Mouse (Mus musculus) hindbrain, postnatal 0 days (tissue): ENCODE measurements around the gene Spcs2. TPM values are rescaled to one million over a fixed set of nuclear protein-coding genes. Genes with fewer than 3 reads are reported as not detected.

Experiments used
- ATAC-seq: fragments of 200-750 bp; cut with Nextera tagmentation; 2 replicates; pipeline ENCODE4 v1.8.0; 2017; ENCODE audit warnings: mild to moderate bottlenecking, moderate TSS enrichment, moderate library complexity
- DNase-seq: peaks from one replicate; pipeline ENCODE4 v3.0.0-alpha.2; 2015; ENCODE audit warnings: low spot score
- H3K27ac ChIP-seq: fragments of 300-500 bp; sonication (generic); 2 replicates; pipeline ENCODE4 v1.5.1; 2014; ENCODE audit warnings: mild to moderate bottlenecking
- H3K27me3 ChIP-seq: fragments of 300-500 bp; sonication (generic); 2 replicates; pipeline ENCODE4 v1.6.1; 2014; ENCODE audit warnings: low read length, mixed read lengths; ENCODE audit not compliant: insufficient read depth
- H3K36me3 ChIP-seq: fragments of 300-500 bp; sonication (generic); 2 replicates; pipeline ENCODE4 v1.6.1; 2014; ENCODE audit warnings: low read length, mixed read lengths; ENCODE audit not compliant: insufficient read depth
- H3K4me1 ChIP-seq: fragments of 300-500 bp; sonication (generic); 2 replicates; pipeline ENCODE4 v1.6.1; 2014; ENCODE audit warnings: antibody characterized with exemption, low read length, mixed read lengths; ENCODE audit not compliant: insufficient read depth
- H3K4me2 ChIP-seq: fragments of 300-500 bp; sonication (generic); 2 replicates; pipeline ENCODE4 v1.6.1; 2014; ENCODE audit warnings: low read depth, mild to moderate bottlenecking, low read length, moderate library complexity, mixed read lengths
- H3K4me3 ChIP-seq: fragments of 300-500 bp; sonication (generic); 2 replicates; pipeline ENCODE4 v1.5.1; 2014; ENCODE audit warnings: low read length
- H3K9ac ChIP-seq: fragments of 300-500 bp; sonication (generic); replicated peaks from 2 replicates; pipeline ENCODE4 v1.6.1; 2014; ENCODE audit warnings: mild to moderate bottlenecking, low read length, moderate library complexity, mixed read lengths
- H3K9me3 ChIP-seq: fragments of 300-500 bp; sonication (generic); 2 replicates; pipeline ENCODE4 v1.6.1; 2016; ENCODE audit warnings: low read length, mixed read lengths
- CTCF ChIP-seq: IDR thresholded peaks from 2 replicates; pipeline ENCODE4 v1.5.1; 2016; ENCODE audit warnings: antibody characterized with exemption, control low read depth, low read depth
- WGBS: fragments of 180-500 bp; shearing (Covaris S2); extraction: QIAGEN DNeasy Blood & Tissue Kit; methylation state at CpG from one replicate; pipeline ENCODE4 v1.1.7; 2014; 5-methylcytosine and 5-hydroxymethylcytosine counted together
- polyA plus RNA-seq: library from polyadenylated mRNA; unstranded; fragments of >200 nt; fragmentation: Nextera tagmentation; extraction: Ambion mirVana; gene quantifications from 2 replicates; pipeline ENCODE4 v1.2.1, GENCODE M21; 2015
- total RNA-seq: library from RNA; depleted of rRNA; stranded (reverse); fragments of >200 nt; gene quantifications from 2 replicates; pipeline ENCODE4 v1.2.3, GENCODE M21; 2014

Spcs2 gene
- total and polyA plus RNA-seq, 2 experiments from 2014 or later, result 111 to 258 TPM

DNA sequence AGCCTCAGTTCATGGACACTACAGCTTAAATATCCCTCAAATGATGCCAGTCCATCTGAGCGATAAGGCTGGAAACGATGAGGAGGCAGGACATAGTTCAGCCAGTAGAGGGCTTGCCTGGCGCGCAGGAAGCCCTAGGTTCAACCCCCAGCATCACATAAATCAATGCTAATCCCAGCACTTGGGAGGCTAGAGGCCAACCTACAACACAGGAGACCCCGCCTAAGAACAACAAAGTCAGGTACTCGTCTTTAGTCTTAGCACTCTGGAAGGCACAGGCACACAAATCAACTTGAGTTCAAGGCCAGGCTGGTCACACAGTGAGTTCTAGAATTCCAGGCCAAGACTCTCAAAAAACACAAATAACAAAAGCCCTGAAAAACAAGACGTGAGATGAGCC lies 9.9 kb downstream of the Spcs2 start:
- no peak overlapping the region for H3K4me3 ChIP-seq
- H3K4me1 ChIP-seq, result peaks cover 10% of the 10 kb centered on the region
- no peaks in the 10 kb centered on the region for H3K27me3 ChIP-seq
- no peak overlapping the region for H3K27ac ChIP-seq
- no peak for DNase-seq
- H3K9ac ChIP-seq, result no peak overlapping the region
- H3K9me3 ChIP-seq, result no peaks in the 10 kb centered on the region
- H3K4me2 ChIP-seq, result no peak overlapping the region
- 88% methylated on average over 7 of the region's 7 CpGs for WGBS
- no peak for ATAC-seq
- peaks cover 15% of the 10 kb centered on the region; the same call in 1 of the 2 replicates for H3K36me3 ChIP-seq
- peak; percentile 36 for TF ChIP-seq CTCF

DNA sequence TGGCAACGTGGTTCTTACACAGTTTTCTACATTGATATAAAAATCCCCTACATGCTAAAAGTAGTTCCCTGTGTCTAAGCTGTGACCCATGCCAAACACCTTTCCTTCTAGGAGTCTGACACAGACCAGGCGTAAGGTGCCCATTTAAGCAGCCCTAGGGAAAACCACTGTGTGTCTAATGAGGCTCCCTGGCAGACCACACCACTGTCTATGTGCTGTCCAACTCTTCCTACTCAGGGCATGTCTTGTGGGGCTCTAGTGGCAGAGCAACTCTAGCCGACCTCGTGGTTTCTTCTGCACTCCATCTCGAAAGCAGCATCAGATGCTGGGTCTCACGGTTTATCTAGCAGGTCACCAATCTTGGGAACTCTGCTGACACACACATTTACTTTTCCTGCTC lies 11.6 kb downstream of the Spcs2 start:
- ATAC-seq, result no peak
- Histone ChIP-seq H3K27me3 (no peaks in the 10 kb centered on the region), H3K36me3 (peaks cover 21% of the 10 kb centered on the region), H3K4me2 (no peak overlapping the region), H3K4me3 (no peak overlapping the region), H3K4me1 (0 out of 2 replicates have a peak, but pooled peaks cover 2% of the 10 kb centered on the region), H3K27ac (no peak overlapping the region), H3K9ac (no peak overlapping the region), H3K9me3 (no peaks in the 10 kb centered on the region)
- 82% methylated on average over 6 of the region's 6 CpGs for WGBS
- TF ChIP-seq CTCF, result no peak
- no peak for DNase-seq

DNA sequence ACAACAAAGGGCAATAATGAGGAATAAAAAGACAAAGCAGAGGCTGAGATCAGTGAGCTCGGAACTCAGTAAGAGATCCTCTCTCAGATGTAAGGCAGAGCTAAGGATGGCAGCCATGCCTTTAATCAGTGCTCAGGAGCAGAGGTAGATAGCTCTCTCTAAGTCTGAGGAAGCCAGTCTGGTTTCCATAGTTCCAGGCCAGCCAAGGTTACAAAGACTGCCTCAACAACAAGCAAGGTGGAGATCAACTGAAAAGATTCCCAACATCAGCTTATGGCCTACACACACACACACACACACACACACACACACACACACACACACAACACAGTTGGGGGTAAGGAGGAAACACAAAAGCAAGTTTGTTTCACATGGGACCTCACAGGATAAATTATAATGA lies 12.1 kb downstream of the Spcs2 start:
- Histone ChIP-seq H3K4me2 (no peak overlapping the region), H3K36me3 (peaks cover 25% of the 10 kb centered on the region), H3K27me3 (no peaks in the 10 kb centered on the region), H3K4me3 (no peak overlapping the region), H3K27ac (no peak overlapping the region; the same call in 1 of the 2 replicates), H3K9ac (no peak overlapping the region), H3K9me3 (no peaks in the 10 kb centered on the region), H3K4me1 (0 out of 2 replicates have a peak, but pooled peaks cover 2% of the 10 kb centered on the region)
- no peak for TF ChIP-seq CTCF
- whole genome bisulfite sequencing, result 38% methylated on average over 1 of the region's 1 CpGs
- ATAC-seq (no peak), DNase-seq (no peak)

DNA sequence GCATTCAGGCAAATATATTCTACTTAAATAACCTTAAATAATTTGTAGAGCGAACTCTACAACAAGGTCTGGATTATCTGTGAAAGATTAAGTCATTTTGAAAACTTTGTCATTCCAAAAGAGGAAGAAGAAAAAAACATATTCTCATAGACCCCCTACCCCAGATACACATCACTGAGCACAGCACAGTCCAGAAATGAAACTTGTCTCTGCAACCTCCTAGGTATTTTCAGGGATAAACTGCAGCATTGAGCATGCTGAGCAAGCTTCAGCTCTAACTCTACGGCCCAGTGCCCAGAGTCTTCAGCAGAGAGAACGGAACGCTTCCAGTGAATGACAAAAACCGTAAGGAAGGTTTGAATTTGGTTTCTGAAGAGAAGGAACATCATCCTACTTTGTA lies 12.7 kb downstream of the Spcs2 start:
- DNase-seq, result no peak
- no peak overlapping the region for H3K4me3 ChIP-seq
- H3K4me1 ChIP-seq, result 0 out of 2 replicates have a peak, but pooled peaks cover 2% of the 10 kb centered on the region
- H3K9ac ChIP-seq, result no peak overlapping the region
- no peak overlapping the region for H3K4me2 ChIP-seq
- TF ChIP-seq CTCF, result no peak
- no peak for ATAC-seq
- H3K27me3 ChIP-seq, result no peaks in the 10 kb centered on the region
- H3K27ac ChIP-seq, result no peak overlapping the region; the same call in 1 of the 2 replicates
- H3K36me3 ChIP-seq, result peaks cover 30% of the 10 kb centered on the region
- WGBS, result 69% methylated on average over 5 of the region's 5 CpGs
- H3K9me3 ChIP-seq, result no peaks in the 10 kb centered on the region

DNA sequence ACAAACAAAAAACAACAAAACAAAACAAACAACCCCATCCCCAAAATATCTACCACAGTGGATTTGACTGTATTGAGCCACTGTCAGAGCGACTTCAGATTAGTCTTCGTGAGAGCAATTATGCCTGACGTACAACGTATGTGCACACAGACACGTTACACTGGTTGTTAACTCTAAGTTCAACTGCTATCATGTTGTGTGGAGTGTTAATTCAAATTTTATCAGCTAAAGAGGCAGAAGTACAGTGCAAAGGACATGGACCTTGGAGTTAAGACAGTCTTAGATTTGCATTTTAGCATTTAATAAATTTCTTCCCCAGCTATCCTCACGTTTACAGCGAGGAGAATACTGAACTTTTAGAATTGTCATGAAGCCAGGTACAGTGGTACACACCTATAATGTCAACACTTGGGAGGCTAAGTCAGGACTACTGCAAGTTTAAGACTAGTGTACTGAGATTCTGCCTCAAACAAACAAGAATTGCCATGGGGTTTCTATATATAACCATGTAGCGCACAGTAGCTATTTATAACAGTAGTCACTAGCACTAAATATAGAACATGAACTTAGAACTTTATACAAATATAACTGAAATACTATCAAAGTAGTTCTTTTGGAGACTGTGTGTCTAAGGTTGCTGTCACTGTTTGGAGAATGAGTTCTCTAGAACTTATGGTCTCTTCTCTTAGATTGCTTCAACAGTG lies 17.6 kb downstream of the Spcs2 start:
- H3K4me3 ChIP-seq, result no peak overlapping the region
- H3K36me3 ChIP-seq, result peaks cover 56% of the 10 kb centered on the region
- no peak overlapping the region for H3K4me2 ChIP-seq
- ATAC-seq (no peak), DNase-seq (no peak)
- WGBS, result 95% methylated on average over 8 of the region's 8 CpGs
- no peak overlapping the region for H3K9ac ChIP-seq
- 0 out of 2 replicates have a peak, but pooled peaks cover 2% of the 10 kb centered on the region for H3K4me1 ChIP-seq
- no peak overlapping the region for H3K27ac ChIP-seq
- no peak for TF ChIP-seq CTCF
- no peaks in the 10 kb centered on the region for H3K27me3 ChIP-seq
- H3K9me3 ChIP-seq, result no peaks in the 10 kb centered on the region

DNA sequence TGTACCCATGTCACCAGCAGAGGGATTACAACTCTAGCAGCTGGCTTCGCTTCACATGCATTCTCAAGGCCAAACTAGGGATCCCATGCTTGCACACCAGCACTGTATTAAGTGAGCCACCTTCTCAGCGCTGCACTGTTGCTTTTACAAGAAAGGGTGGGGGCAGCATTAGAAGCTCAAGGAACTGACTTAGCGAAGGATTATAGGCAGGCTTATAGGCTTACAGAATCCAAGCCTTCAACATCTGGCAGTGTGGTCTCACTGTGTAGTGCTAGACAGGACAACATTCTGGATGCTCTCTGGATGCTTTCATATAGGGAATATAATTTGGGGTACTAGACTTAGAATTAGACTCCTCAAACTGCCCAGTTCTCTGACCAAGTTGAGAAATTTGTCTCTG lies 25.0 kb downstream of the Spcs2 start:
- Histone ChIP-seq H3K9me3 (no peaks in the 10 kb centered on the region), H3K4me2 (no peak overlapping the region), H3K4me3 (no peak overlapping the region), H3K27me3 (no peaks in the 10 kb centered on the region), H3K4me1 (no peaks in the 10 kb centered on the region), H3K36me3 (peaks cover 53% of the 10 kb centered on the region), H3K27ac (no peak overlapping the region), H3K9ac (no peak overlapping the region)
- TF ChIP-seq CTCF, result peak; percentile 29; the same call in 1 of the 2 replicates
- no peak for ATAC-seq
- DNase-seq, result no peak
- 92% methylated on average over 3 of the region's 3 CpGs for WGBS
